Mouse (Mus musculus) right cerebral cortex, postnatal 25 days (tissue): ENCODE measurements at regions not wholly inside any gene's neighbourhood (a gene's known extent, or its start where the extent isn't known, plus 50 kb on each side); places are given as distances from the start of the nearest gene placed in this dataset.
A peak's percentile ranks its signal among the peaks of the same experiment; 100 is the strongest.

ENCODE experiments used
- DNase-seq: peaks from one replicate; pipeline ENCODE4 v3.0.0; 2022

- DNase-seq = no peak
These were observed 74.4 kb upstream of the Dab2 start for GRCm38 (mm10) chr15:6225227-6225626.

- DNase-seq = no peak
These were observed 69.0 kb upstream of the Dab2 start for GRCm38 (mm10) chr15:6230618-6231017.

- no peak for DNase-seq
These were observed 68.1 kb upstream of the Dab2 start for GRCm38 (mm10) chr15:6231308-6232103.

GRCm38 (mm10) chr15:6233621-6234020 lies 66.0 kb upstream of the Dab2 start:
- DNase-seq = no peak

GRCm38 (mm10) chr15:6236583-6236982 lies 63.0 kb upstream of the Dab2 start:
- no peak for DNase-seq

GRCm38 (mm10) chr15:6237726-6238125 lies 61.9 kb upstream of the Dab2 start:
- DNase-seq = no peak

- peak; percentile 81 for DNase-seq
These were observed 61.5 kb upstream of the Dab2 start for GRCm38 (mm10) chr15:6238133-6238532.

- DNase-seq = no peak
These were observed 60.8 kb upstream of the Dab2 start for GRCm38 (mm10) chr15:6238755-6239154.

- no peak for DNase-seq
These were observed 57.5 kb upstream of the Dab2 start for GRCm38 (mm10) chr15:6242132-6242531.

- no peak for DNase-seq
These were observed 55.2 kb upstream of the Dab2 start for GRCm38 (mm10) chr15:6244401-6244800.

- no peak for DNase-seq
These were observed 53.4 kb upstream of the Dab2 start for GRCm38 (mm10) chr15:6245950-6246894.

GRCm38 (mm10) chr15:6248470-6248869 lies 51.1 kb upstream of the Dab2 start:
- DNase-seq = no peak
